Mouse (Mus musculus) CD8-positive naive resting alpha-beta T cell, adult 57 days (primary cell): ENCODE data around the gene Olfr594. TPM values are rescaled to one million over a fixed set of nuclear protein-coding genes. Genes with fewer than 3 reads are reported as not detected.

Experiments used
- total RNA-seq: library from RNA; stranded (reverse); gene quantifications from one replicate; pipeline ENCODE4 v1.2.4, GENCODE M21; 2023

The Olfr594 gene
- total RNA-seq: not detected

DNA sequence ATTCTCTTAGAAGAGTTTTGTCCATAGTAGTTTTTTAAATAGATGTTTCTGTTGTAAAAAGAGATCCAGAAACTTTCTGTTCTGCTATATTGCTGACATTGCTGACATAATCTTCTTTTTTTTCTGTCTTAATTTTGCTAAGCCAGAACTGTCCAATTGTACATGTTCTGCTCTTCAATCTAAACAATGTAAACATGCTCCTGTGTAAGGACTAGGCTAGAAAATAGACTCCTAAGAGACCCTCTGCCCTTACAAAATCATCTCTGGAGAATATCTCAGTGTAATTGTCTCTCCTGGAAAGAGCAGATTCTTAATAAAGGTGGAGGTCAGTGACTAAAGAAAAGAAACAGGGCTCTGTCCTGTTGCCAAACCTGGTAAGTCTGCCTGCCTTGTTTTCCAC is at the start of gene Olfr594:
Gene Olfr594 (plus strand): TSS at position 301 of the 400 bp plus-strand sequence.

DNA sequence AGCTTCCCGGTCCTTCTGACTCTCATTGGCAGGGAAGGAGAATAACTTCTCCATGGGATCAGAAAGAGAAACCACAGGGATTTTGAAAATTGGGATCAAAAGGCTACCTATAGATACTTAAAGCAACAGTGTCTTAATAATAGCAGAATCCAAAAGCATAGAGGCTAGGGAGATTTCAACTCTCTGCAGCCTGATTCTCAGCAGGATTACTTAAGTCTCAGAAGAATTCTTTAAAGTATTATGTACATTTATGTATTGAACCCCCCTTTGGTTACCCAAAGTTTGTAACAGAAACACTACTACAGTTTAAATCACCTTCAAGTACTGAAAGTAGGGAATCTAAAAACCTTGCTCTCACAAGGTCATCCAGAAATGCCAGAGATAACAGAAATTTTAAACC is 38.6 kb upstream of the Olfr594 start, which contains the start of gene Olfr591:
Gene Olfr591 (minus strand): TSS at position 101 of the 400 bp plus-strand sequence.

DNA sequence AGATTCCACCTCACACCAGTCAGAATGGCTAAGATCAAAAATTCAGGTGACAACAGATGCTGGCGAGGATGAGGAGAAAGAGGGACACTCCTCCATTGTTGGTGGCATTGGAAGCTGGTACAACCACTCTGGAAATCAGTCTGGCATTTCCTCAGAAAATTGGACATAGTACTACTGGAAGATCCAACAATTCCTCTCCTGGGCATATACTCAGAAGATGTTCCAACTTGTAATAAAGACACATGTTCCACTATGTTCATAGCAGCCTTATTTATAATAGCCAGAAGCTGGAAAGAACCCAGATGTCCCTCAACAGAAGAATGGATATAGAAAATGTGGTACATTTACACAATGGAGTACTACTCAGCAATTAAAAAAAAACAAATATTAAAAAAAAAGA is 32.3 kb upstream of the Olfr594 start, which contains the start of gene Olfr592:
Gene Olfr592 (plus strand): TSS at position 301 of the 400 bp plus-strand sequence.

DNA sequence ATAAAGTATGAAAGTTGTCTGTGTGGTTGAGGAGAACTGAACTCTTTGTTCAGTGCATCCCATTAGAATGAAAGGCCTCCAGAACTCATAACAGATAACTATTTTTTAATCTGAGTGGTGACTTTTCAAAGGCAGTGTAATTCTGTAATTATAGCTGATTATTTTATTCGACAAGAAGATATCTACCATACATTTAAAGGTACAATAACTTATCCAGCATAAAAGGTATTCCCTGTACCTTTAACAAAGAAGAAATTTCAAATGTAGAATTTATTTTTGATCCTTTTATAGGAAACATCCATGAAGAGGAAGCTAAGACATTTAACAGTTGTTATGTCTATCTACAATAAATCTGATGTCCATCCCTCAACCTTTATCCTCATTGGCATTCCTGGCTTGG is 5.2 kb upstream of the Olfr594 start, which contains the start of gene Olfr593:
Gene Olfr593 (plus strand): TSS at position 301 of the 400 bp plus-strand sequence.

DNA sequence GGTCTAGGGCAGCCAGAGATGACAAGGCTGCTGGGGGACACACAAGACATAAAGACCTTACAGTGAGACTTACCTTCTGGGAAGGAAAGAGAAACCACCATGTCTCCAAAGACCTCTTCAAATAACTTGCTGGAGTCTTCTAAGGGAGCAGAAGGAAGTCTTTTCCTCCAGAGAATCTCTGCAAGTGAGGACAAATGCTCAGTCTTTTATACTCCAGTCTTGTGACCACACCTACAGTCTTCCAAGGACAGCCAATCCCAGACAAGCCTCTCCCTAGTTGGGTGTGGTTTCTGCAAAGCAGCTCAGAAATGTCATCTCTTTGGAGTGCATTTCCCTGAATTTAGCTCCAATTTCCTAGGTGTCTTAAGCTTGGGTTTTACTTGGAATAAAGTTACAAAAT is 35.6 kb downstream of the Olfr594 start, which contains the start of gene Usp17ld:
Gene Usp17ld (minus strand): TSS at position 101 of the 400 bp plus-strand sequence.

Other genes with a start within 250 kb of the Olfr594 start
- gene Olfr577, start 241.1 kb upstream of the Olfr594 start, total RNA-seq: not detected
- not detected for gene Olfr578, start 227.7 kb upstream of the Olfr594 start, total RNA-seq
- not detected for gene Olfr582, start 179.0 kb upstream of the Olfr594 start, total RNA-seq
- not detected for gene Olfr583, start 165.7 kb upstream of the Olfr594 start, total RNA-seq
- not detected for gene Olfr584, start 135.1 kb upstream of the Olfr594 start, total RNA-seq
- gene Olfr585, start 119.3 kb upstream of the Olfr594 start, total RNA-seq: not detected
- not detected for gene Olfr586, start 91.4 kb upstream of the Olfr594 start, total RNA-seq
- gene Olfr588-ps1, start 76.1 kb upstream of the Olfr594 start, total RNA-seq: not detected
- gene Olfr589, start 60.6 kb upstream of the Olfr594 start, total RNA-seq: not detected
- gene Olfr591, start 38.7 kb upstream of the Olfr594 start, total RNA-seq: not detected
- not detected for gene Olfr592, start 32.2 kb upstream of the Olfr594 start, total RNA-seq
- gene Olfr593, start 5.1 kb upstream of the Olfr594 start, total RNA-seq: not detected
- gene Usp17ld, start 35.5 kb downstream of the Olfr594 start, total RNA-seq: not detected
- not detected for gene Olfr596, start 88.7 kb downstream of the Olfr594 start, total RNA-seq
- gene Olfr597, start 99.3 kb downstream of the Olfr594 start, total RNA-seq: not detected
- not detected for gene Olfr598, start 106.6 kb downstream of the Olfr594 start, total RNA-seq
- not detected for gene Olfr599, start 118.9 kb downstream of the Olfr594 start, total RNA-seq
- gene Olfr600, start 132.7 kb downstream of the Olfr594 start, total RNA-seq: not detected
- gene Olfr601, start 145.7 kb downstream of the Olfr594 start, total RNA-seq: not detected
- not detected for gene Olfr603, start 169.2 kb downstream of the Olfr594 start, total RNA-seq
- not detected for gene Usp17lc, start 198.1 kb downstream of the Olfr594 start, total RNA-seq
- gene Olfr605, start 228.4 kb downstream of the Olfr594 start, total RNA-seq: not detected
- gene Olfr606, start 232.1 kb downstream of the Olfr594 start, total RNA-seq: not detected
- not detected for gene Olfr607, start 247.2 kb downstream of the Olfr594 start, total RNA-seq